Mouse (Mus musculus) left cerebral cortex, adult 6 months (tissue): Measurements from ENCODE around the gene Yy2. TPM values are rescaled to one million over a fixed set of nuclear protein-coding genes. Genes with fewer than 3 reads are reported as not detected.

Experiments used
- long read RNA-seq, 2 experiments: library from polyadenylated mRNA; unstranded; transcript quantifications; one replicate each; pipeline ENCODE4 v2.0.0; 2019 to 2020
- polyA plus RNA-seq: library from polyadenylated mRNA; unstranded; fragments of <200 nt; fragmentation: Nextera tagmentation; gene quantifications from 2 replicates; pipeline ENCODE4 v1.2.3, GENCODE M21; 2021

The Yy2 gene
- polyA plus RNA-seq: not detected in 2 replicates
- long read RNA-seq, experiment 1: 0 reads
- long read RNA-seq, experiment 2: 0 reads

GRCm38 (mm10) chrX:157568840-157569239, at the start of gene Yy2:
Gene Yy2, minus strand, starts transcription at chrX:157568985.

GRCm38 (mm10) chrX:157598186-157598996, 29.6 kb upstream of the Yy2 start, which contains the start of gene Mbtps2:
Gene Mbtps2, minus strand, starts transcription at chrX:157598715.

Other genes starting within 250 kb of the Yy2 start
- 0.05 and 0.09 TPM in 2 replicates for gene Phex, start 153.7 kb downstream of the Yy2 start, polyA plus RNA-seq
- gene Sms, start 76.7 kb downstream of the Yy2 start, polyA plus RNA-seq: 101 and 113 TPM in 2 replicates
- gene Mbtps2, start 29.7 kb upstream of the Yy2 start, polyA plus RNA-seq: 7.7 and 7.9 TPM in 2 replicates
- 0.34 TPM in 1 of 2 replicates, not detected in the other for gene Smpx, start 129.9 kb upstream of the Yy2 start, polyA plus RNA-seq
- gene Klhl34, start 249.4 kb upstream of the Yy2 start, polyA plus RNA-seq: 6.2 and 12.9 TPM in 2 replicates